Mouse (Mus musculus): ENCODE measurements at regions not wholly inside any gene's neighbourhood (a gene's known extent, or its start where the extent isn't known, plus 50 kb on each side); places are given as distances from the start of the nearest gene placed in this dataset.
"Not testable (repeated sequence)": the region's sequence is repeated elsewhere in the genome, so short reads cannot be mapped to it uniquely, and the experiment has no call there.

DNA sequence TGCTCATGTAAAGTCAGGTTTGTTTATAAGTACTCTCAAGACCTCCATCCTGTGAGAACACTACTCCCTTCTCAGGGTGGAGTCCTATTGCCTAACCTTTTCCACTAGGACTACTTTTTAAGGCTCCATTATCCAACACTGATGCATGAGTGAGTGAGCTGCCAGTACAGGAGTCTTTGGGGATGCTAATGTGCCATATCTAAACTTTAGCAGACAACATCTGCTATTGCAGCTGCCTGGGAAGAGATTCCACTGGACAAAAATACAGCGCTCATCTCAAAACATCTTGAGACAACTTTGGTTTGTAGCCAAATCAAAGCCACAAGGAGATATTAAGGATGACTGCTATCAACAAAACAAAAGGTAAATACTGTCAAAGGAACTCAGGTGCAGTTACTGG lies 52.3 kb upstream of the Gm10985 start:
- no peak for DNase-seq (ENCODE audit: low spot score)

DNA sequence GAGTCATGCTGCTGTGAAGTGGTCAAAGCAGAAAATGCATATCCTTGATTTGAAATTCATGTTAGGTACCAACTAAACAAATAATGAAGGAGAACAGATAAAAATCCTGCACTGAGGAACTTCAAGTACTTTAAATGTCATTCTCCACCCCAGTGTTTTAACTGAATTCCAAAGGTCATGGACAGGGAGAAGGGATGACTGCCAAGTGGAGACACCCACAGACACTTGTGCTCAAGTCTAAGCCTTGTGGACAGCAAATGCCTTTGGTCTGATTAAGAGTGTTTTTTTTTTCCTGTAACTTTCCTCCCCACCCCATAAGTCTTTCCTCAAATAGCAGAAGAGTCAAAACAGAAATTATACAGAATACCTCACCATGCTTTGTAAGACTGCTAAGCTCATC lies 55.2 kb upstream of the Gm10985 start:
- DNase-seq (ENCODE audit: low spot score), result no peak

DNA sequence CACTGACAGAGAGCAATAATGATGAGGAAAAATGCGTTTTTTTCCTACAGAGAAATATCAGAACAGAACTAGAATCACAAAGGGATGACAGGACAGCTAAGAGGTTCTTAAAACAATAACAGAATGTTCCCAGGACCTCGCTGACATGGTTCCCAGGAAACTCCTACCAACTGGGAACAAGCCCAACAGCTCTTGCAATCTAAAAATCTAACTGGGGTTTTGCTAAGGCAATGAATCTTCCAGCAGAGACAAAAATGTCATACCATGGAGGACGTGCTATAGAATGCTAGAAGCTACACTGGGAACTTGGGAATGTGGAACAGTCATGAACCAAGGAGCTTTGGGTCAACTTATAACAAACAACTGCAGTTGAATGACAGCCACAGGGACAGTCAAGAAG lies 59.7 kb upstream of the Gm10985 start:
- no peak for DNase-seq (ENCODE audit: low spot score)

DNA sequence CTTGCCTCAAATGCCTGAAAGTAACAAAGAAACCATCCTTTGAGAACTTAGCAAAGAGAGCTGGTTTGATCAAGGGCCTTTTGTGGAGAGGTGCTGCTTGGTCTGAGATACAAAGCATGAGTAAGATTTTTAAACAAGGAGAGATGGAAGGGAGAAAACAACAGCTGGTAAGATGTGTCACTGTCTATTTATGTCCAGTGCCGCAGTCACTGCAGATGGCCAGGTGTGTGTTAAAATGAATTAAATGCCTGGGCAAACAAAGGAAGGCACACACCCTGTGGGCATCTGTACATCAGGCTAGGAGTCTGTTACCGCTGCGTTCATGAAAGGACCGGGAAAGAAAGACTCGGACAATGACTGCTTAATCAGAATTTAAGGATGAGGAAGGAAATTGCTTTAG lies 68.2 kb upstream of the Gm10985 start:
- DNase-seq (ENCODE audit: low spot score), result no peak

DNA sequence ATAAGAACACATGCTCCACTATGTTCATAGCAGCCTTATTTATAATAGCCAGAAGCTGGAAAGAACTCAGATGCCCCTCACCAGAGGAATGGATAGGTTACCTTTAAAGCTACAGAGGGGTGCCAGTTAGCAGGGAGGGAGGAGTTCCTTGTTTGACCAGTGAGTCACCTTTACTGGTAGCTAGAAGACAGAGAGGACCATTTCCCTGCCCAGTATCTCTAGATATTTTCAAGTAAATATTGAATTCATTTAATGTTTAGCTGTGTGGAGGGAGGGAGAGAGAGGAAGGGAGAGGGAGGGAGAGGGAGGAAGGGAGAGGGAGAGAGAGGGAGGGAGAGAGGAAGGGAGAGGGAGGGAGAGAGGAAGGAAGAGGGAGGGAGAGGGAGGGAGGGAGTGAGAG lies 77.3 kb upstream of the Gm10985 start:
- no peak for DNase-seq (ENCODE audit: low spot score)

DNA sequence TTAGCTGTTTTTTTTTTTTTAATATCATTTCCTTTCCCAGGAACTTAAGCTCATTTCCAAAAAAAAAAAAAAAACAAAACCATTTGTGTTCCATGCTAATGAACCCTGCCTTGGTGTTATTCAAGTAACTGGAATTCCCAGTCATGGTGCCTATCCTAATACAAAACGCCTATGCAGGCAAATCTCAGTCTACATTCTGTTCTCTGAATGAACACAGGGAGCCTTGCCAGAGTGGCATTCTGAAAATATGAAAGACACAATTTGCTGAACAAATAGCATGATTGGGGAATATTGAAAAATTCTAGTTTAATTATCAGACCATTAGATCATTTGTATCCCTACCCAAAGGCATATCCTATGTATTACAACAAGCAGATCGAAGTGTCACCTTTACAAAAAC lies 80.9 kb upstream of the Gm10985 start:
- no peak for DNase-seq (ENCODE audit: low spot score)

DNA sequence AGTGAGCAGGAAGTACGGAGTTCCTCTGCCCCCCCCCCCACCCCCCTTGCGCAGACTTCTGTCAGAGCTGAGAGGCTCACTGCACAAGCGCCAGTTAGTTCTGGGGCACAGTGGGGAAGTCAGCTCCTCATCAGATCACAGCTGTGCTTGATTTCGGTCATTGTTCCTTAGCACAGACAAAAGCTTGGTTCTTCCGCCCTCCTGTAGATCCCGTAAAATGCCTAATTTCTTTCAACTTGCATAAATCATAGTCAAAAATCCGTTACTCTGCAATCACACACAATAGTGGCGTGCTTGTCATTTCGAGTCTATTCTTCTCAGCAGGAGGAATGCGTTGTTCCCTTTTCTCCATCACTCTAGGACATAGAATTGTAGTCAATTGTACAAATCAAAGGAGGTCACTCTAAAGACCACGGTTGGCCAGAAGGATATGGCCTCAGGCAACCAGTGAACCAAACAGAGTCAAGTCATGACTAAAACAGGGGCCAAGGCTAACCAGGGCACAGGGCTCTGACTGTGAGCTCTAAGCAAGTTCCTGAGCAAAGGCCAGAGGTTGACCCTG lies 83.3 kb upstream of the Gm10985 start:
- DNase-seq (ENCODE audit: low spot score), result no peak

DNA sequence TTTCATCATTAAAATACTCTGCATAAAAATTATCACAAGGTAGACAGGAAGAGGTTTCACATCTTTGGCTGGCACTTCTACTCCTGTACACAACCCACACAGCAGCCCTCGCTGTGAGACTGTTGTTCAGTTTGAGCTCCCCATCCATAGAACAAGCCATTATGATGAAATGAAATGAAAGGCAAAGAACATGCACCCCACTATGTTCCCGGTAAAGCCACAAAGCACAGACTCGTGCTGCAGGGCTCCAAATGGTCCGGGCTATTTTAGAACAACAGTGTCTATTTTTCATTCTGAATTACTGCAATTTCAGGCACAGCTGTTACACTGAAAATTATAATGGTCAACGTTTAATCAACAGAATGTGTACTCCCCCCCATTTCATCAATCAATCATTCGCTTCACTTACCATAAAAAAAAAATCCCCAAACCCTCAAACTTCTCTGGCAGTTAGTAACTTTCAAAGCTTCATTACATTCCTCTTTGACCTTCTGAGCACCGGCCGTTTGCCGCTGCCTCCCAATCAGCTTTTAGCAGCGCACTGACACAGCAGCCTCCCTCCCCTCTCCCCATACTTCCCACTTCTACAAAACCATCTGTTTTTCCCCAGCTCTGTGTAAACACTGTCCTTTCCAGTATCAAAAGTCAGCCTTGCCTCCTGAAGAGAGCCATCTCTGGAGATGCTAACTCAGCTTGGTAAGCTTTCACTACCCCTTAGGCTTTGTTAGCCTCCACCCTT lies 88.6 kb upstream of the Gm10985 start:
- no peak for DNase-seq (ENCODE audit: low spot score)

DNA sequence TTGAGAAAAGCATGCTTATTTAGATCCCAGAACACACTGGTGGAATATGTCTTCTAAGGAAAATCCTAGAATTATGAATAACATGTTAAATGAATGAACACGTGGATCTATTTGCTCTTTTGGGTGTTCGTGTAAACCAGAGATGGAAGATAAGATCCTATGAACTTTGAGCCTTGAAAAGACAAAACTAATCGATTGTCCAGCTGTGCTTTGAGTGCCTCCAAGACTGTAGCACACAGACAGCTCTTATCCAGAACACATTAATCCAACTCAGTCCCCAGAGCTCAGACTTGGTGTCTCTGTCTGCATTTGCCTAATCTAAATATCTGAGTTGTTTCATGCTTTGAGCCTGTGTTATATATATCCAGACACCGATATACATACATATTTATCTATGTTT lies 80.0 kb upstream of the Frem2 start:
- no peak for DNase-seq (ENCODE audit: low spot score)

DNA sequence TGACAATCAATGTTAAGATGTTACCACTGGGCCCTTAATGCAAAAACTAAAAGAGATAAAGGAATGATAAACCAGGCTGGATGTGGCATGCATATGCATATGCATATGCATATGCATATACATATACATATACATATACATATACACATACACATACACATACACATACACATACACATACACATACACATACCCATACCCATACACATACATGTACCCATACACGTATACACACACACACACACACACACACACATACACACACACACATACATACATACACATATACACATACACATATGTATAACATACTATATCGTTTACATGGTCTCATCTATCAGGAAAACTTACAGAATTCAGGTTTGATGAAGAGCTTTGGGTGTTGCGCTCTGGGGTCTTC lies 78.5 kb upstream of the Frem2 start:
- not testable (repeated sequence) for DNase-seq (ENCODE audit: low spot score)

DNA sequence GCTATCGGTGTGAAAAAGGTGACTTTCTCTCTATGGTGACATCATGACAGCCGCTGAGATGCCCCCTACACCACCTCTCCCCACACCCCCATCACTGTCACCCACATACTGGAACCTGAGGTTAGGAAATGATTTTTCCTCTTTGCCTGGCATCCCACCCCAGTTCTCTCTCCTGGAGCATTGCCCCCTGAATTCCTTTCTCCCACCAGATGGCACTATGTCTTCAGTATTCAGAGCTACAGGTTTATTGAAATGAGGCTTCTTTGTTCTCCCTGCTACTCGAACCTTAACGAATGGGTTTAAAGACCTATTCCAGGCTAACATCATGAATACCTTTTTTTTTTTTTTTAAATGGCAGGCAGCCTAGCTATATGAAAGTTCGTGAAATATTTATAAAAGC lies 78.0 kb upstream of the Frem2 start:
- DNase-seq (ENCODE audit: low spot score), result peak; percentile 41

DNA sequence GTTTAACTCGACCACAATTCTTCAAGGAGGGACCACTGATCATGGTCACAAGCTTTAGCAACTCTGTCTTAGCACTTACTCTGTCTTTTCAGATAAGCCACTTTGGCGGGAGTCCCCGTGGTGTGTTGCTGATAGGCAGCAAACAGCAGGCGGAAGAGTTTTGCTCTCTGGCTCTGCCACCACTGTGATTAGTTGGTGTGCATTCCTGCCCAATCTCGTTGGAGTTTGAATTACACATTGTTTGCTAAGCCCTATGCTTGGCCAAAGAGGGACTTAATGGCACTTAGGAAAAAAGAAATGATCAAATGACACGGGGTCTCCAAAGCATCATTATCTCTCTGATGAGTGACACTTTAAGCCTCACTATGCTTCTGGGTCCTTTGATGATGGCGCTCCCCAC lies 73.3 kb upstream of the Frem2 start:
- no peak for DNase-seq (ENCODE audit: low spot score)

DNA sequence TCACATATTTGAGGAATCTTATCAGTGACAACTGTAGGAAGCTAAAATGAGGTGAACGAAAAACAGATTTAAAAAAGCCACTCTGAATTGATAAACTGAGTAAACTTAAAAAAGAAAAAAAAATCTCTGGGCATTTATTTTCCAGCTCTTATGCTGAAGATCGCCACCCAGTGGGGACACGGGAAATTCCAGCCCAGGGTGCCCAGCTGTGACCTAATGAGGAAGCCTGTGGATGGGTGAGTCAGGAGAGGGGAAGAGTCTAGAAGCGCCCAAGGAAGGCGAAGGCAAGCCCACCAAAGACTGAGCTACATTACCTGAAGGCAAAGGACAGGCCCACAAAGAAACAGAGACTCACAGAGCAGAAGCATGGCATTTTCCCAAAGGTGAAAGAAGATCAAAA lies 72.7 kb upstream of the Frem2 start:
- peak; percentile 26 for DNase-seq (ENCODE audit: low spot score)

DNA sequence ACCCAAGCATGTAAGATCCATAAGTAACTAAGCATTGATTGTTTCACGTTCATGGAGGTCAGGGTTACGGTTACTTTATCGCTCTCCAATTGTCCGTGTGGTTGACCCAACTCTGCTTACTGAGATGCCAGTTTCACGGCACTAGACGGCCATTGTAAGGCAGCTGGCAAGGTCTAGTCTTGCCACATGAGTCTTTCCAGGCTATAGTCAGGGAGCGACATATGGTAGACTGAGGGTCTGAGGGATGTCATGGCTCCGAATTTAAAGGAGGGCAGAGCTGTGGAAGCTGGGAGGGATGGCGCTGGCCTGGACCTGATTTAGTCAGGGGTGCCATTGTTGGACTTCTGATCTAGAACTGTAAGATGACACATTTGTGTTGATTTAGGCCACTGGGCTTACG lies 72.0 kb upstream of the Frem2 start:
- DNase-seq (ENCODE audit: low spot score), result no peak

DNA sequence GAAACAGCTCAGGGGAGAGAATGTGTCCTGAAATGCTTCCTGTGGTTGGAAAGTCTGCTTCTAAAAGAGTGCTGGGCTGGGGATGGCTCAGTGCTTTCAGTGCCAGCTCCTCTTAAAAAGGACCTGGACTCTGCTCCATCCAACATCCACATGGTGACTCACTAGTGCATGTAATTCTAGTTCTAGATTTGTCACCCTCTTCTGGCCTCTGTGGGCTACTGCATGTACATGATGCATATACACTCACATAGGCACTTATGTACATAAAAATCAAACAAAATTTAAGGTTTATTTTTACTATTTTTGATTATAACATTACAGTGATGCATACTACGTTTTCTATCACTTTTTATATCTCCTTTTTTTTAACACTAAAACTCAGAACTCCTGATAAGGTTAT lies 70.6 kb upstream of the Frem2 start:
- no peak for DNase-seq (ENCODE audit: low spot score)

DNA sequence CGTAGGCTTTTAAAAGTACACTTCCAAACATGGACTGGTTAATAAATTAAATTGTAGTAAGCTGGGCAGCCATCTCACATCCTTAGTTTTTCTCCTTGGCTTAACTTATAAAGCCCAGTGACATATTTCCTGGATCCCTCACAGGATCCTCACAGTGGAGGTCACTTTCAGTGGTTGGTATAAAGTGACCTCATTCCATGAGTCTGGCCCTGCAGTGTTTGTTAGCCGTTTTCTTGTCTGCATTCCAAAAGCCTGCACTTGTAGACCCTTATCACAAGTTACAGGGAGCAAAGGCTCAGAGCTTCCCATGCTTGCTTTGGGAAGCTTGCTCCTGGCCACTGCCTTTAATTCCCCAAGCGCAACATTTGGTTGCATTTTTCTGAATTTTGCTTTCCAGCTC lies 49.9 kb upstream of the Frem2 start:
- DNase-seq (ENCODE audit: low spot score), result no peak
